Comparison of ENCODE assay signal across 8 mouse cellular contexts in the genomic region with DNA sequence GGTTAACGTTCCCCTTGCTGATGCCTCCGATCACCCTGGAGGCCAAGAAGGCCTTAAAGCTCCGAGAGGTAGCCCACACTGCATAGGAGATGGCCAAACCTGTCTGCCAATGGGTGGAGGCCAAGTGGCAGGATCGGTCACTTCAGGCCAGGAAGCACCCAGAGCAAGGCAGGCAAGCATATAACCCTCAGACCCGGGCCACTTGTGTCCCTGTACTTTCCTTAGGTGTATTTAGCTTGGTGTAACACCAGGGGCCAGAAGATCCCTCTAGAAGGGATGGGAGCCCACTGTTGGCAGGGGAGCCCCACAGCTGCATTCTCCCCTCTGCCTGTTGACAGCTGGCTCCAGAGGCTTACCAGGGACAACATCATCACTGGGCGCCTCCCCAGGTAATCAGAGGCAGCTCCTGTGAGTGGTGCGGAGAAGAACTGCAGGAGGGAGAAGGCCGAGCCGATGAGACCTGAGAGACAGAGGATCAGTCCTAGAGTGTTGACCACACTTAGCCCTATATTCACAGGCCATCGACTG. TPM values are rescaled to one million over a fixed set of nuclear protein-coding genes. Genes with fewer than 3 reads are reported as not detected.
DNase-seq lines count a peak whose midpoint lies in the region; ATAC-seq and TF ChIP-seq lines count a peak whose summit lies in the region.

No protein-coding gene starts in this region.

- no peaks in the 10 kb centered on the region for H3K27me3 ChIP-seq in forebrain, postnatal 0 days (ENCODE audit: insufficient read depth, low read length)
- no peaks in the 10 kb centered on the region for H3K27me3 ChIP-seq in liver, embryonic 13.5 days

- TF ChIP-seq CTCF in forebrain, postnatal 0 days (IDR thresholded peaks at IDR 0.05; ENCODE audit: low read depth), result no peak

- DNase-seq in layer of hippocampus, adult 9-11 months, result peak; percentile 18
- no peak for DNase-seq in layer of hippocampus, postnatal 14 days (ENCODE audit: low spot score in 2 of 2)
- DNase-seq in brain, adult 2 months (ENCODE audit: low read depth, low spot score), result peak; percentile 35
- DNase-seq in forebrain, postnatal 0 days, result no peak
- DNase-seq in liver, embryonic 13.5 days, result no peak
- DNase-seq in thymus, postnatal 4 days, result peak; percentile 37
- no peak for DNase-seq in left cerebral cortex, adult 18-20 months (ENCODE audit: low spot score in 2 of 2)
- no peak for DNase-seq in urinary bladder, postnatal 36 days (ENCODE audit: low spot score in 2 of 2)

- no peak for ATAC-seq in forebrain, postnatal 0 days
- no peak for ATAC-seq in liver, embryonic 13.5 days (ENCODE audit: low read depth)

- peak overlapping the region; percentile 87; the same call in 1 of the 2 replicates for H3K9ac ChIP-seq in forebrain, postnatal 0 days
- H3K9ac ChIP-seq in liver, embryonic 13.5 days, result peak overlapping the region; percentile 85

- H3K4me1 ChIP-seq in forebrain, postnatal 0 days (ENCODE audit: insufficient read depth), result peaks cover 8% of the 10 kb centered on the region; the same call in 1 of the 2 replicates
- peaks cover 65% of the 10 kb centered on the region for H3K4me1 ChIP-seq in liver, embryonic 13.5 days (replicated peaks)

- 69% methylated on average over 10 of the region's 10 CpGs for WGBS in forebrain, postnatal 0 days
- WGBS in liver, embryonic 13.5 days (ENCODE audit: insufficient replicate concordance), result 54% methylated on average over 10 of the region's 10 CpGs

- peak overlapping the region; percentile 82 for H3K4me2 ChIP-seq in forebrain, postnatal 0 days (ENCODE audit: low read depth)
- H3K4me2 ChIP-seq in liver, embryonic 13.5 days, result peak overlapping the region; percentile 98

- H3K9me3 ChIP-seq in forebrain, postnatal 0 days (ENCODE audit: low read length), result no peaks in the 10 kb centered on the region
- no peaks in the 10 kb centered on the region for H3K9me3 ChIP-seq in liver, embryonic 13.5 days (replicated peaks)

- no peak overlapping the region for H3K27ac ChIP-seq in forebrain, postnatal 0 days (ENCODE audit: low read depth, low read length)
- peak overlapping the region; percentile 91 for H3K27ac ChIP-seq in liver, embryonic 13.5 days

- peaks cover 69% of the 10 kb centered on the region for H3K36me3 ChIP-seq in forebrain, postnatal 0 days (ENCODE audit: insufficient read depth)
- peaks cover 84% of the 10 kb centered on the region for H3K36me3 ChIP-seq in liver, embryonic 13.5 days

- H3K4me3 ChIP-seq in forebrain, postnatal 0 days (ENCODE audit: low read depth, low read length), result peak overlapping the region; percentile 68
- H3K4me3 ChIP-seq in liver, embryonic 13.5 days (replicated peaks), result peak overlapping the region; percentile 73

RNA-seq across cellular contexts. Expression of gene Mfsd10, which starts 1.3 kb away (rescaled TPM):
- total RNA-seq in layer of hippocampus, postnatal 14 days (2021), result 10 to 100 TPM; 38.0 to 41.7 TPM
- total RNA-seq in forebrain, postnatal 0 days (2014; rRNA removed), result 59.9 and 78.4 TPM in 2 replicates
- polyA plus RNA-seq in forebrain, postnatal 0 days (2015; fragmentation: Nextera tagmentation; extraction: Ambion mirVana), result 76.0 and 95.9 TPM in 2 replicates
- 56.3 and 65.9 TPM in 2 replicates for polyA plus RNA-seq in liver, embryonic 13.5 days (2015; fragmentation: Nextera tagmentation; extraction: Ambion mirVana)
- total RNA-seq in left cerebral cortex, adult 18-20 months (2021), result 10 to 100 TPM; 43.4 to 45.7 TPM

RNA-seq across cellular contexts. Expression of gene Nop14, which starts 24.2 kb away (rescaled TPM):
- total RNA-seq in layer of hippocampus, postnatal 14 days (2021), result 10 to 100 TPM; 13.8 to 15.4 TPM
- total RNA-seq in forebrain, postnatal 0 days (2014; rRNA removed), result 12.1 and 14.9 TPM in 2 replicates
- polyA plus RNA-seq in forebrain, postnatal 0 days (2015; fragmentation: Nextera tagmentation; extraction: Ambion mirVana), result 22.0 and 23.3 TPM in 2 replicates
- 19.8 and 24.2 TPM in 2 replicates for polyA plus RNA-seq in liver, embryonic 13.5 days (2015; fragmentation: Nextera tagmentation; extraction: Ambion mirVana)
- 10 to 100 TPM; 16.2 to 16.6 TPM for total RNA-seq in left cerebral cortex, adult 18-20 months (2021)

RNA-seq across cellular contexts. Expression of gene Grk4, which starts 24.4 kb away (rescaled TPM):
- total RNA-seq in layer of hippocampus, postnatal 14 days (2021), result 1 to 10 TPM; 5.3 to 6.5 TPM
- total RNA-seq in forebrain, postnatal 0 days (2014; rRNA removed), result 2.4 and 3.5 TPM in 2 replicates
- polyA plus RNA-seq in forebrain, postnatal 0 days (2015; fragmentation: Nextera tagmentation; extraction: Ambion mirVana), result 2.2 and 3.6 TPM in 2 replicates
- polyA plus RNA-seq in liver, embryonic 13.5 days (2015; fragmentation: Nextera tagmentation; extraction: Ambion mirVana), result 0.42 and 0.67 TPM in 2 replicates
- 1 to 10 TPM; 4.1 to 4.8 TPM for total RNA-seq in left cerebral cortex, adult 18-20 months (2021)

Comparison
In these comparisons a context has a peak if more than half of its experiments do, and no peak if none do; other contexts are left out.
1. DNase-seq: peak in layer of hippocampus, adult 9-11 months (single experiment), brain, adult 2 months (single experiment) and thymus, postnatal 4 days (single experiment); none in layer of hippocampus, postnatal 14 days (0 of 2), forebrain, postnatal 0 days (single experiment), liver, embryonic 13.5 days (single experiment), left cerebral cortex, adult 18-20 months (0 of 2) and urinary bladder, postnatal 36 days (0 of 2).